Mouse (Mus musculus): ENCODE data around the gene Frmd4a. TPM values are rescaled to one million over a fixed set of nuclear protein-coding genes. Genes with fewer than 3 reads are reported as not detected.
"Not testable (repeated sequence)": the region's sequence is repeated elsewhere in the genome, so short reads cannot be mapped to it uniquely, and the experiment has no call there.

Gene Frmd4a
- polyA plus RNA-seq, 1 experiment from 2014 or later: 13.7 TPM

GRCm38 (mm10) chr2:4552486-4552885 lies 535.0 kb downstream of the Frmd4a start:
- WGBS: 84% methylated on average over 4 of the region's 4 CpGs
- Histone ChIP-seq H3K27me3 (replicated peaks; ENCODE audit: control insufficient read depth, insufficient read depth, low read length) (no peaks in the 10 kb centered on the region), H3K36me3 (ENCODE audit: control insufficient read depth, insufficient read depth, low read length) (no peaks in the 10 kb centered on the region), H3K4me3 (ENCODE audit: low read length) (no peak overlapping the region), H3K9me3 (ENCODE audit: control insufficient read depth, low read length) (no peaks in the 10 kb centered on the region), H3K4me2 (ENCODE audit: low read depth, low read length) (no peak overlapping the region), H3K27ac (ENCODE audit: low read length) (no peak overlapping the region), H3K4me1 (ENCODE audit: control insufficient read depth, insufficient read depth, low read length) (peaks cover 23% of the 10 kb centered on the region), H3K9ac (ENCODE audit: low read depth, low read length) (no peak overlapping the region)
- ATAC-seq: no peak

- Histone ChIP-seq H3K27ac (ENCODE audit: low read length) (peak overlapping the region; percentile 27), H3K9me3 (ENCODE audit: control insufficient read depth, low read length) (no peaks in the 10 kb centered on the region)
These were observed 537.7 kb downstream of the Frmd4a start for GRCm38 (mm10) chr2:4555221-4555631.

GRCm38 (mm10) chr2:4556188-4556587 lies 538.7 kb downstream of the Frmd4a start:
- H3K4me1 ChIP-seq (ENCODE audit: control insufficient read depth, insufficient read depth, low read length): peaks cover 37% of the 10 kb centered on the region
- H3K36me3 ChIP-seq (ENCODE audit: control insufficient read depth, insufficient read depth, low read length): no peaks in the 10 kb centered on the region
- no peak for ATAC-seq
- no peak overlapping the region for H3K4me2 ChIP-seq (ENCODE audit: low read depth, low read length)
- H3K9ac ChIP-seq (ENCODE audit: low read depth, low read length): no peak overlapping the region
- no peak overlapping the region for H3K4me3 ChIP-seq (ENCODE audit: low read length)
- H3K27me3 ChIP-seq (replicated peaks; ENCODE audit: control insufficient read depth, insufficient read depth, low read length): no peaks in the 10 kb centered on the region
- peak overlapping the region; percentile 95; the same call in 1 of the 2 replicates for H3K27ac ChIP-seq (ENCODE audit: low read length)
- H3K9me3 ChIP-seq (ENCODE audit: control insufficient read depth, low read length): no peaks in the 10 kb centered on the region
- 70% methylated on average over 10 of the region's 10 CpGs for WGBS

More at GRCm38 (mm10) chr2:4555221-4555631, 537.7 kb downstream of the Frmd4a start:
- Histone ChIP-seq H3K9ac (ENCODE audit: low read depth, low read length) (no peak overlapping the region), H3K4me1 (ENCODE audit: control insufficient read depth, insufficient read depth, low read length) (peaks cover 37% of the 10 kb centered on the region), H3K4me2 (ENCODE audit: low read depth, low read length) (no peak overlapping the region), H3K4me3 (ENCODE audit: low read length) (no peak overlapping the region), H3K27me3 (replicated peaks; ENCODE audit: control insufficient read depth, insufficient read depth, low read length) (no peaks in the 10 kb centered on the region), H3K36me3 (ENCODE audit: control insufficient read depth, insufficient read depth, low read length) (no peaks in the 10 kb centered on the region)
- 46% methylated on average over 7 of the region's 7 CpGs for WGBS
- ATAC-seq: no peak

GRCm38 (mm10) chr2:4557028-4557427 lies 539.5 kb downstream of the Frmd4a start:
- Histone ChIP-seq H3K9ac (ENCODE audit: low read depth, low read length) (no peak overlapping the region), H3K4me3 (ENCODE audit: low read length) (no peak overlapping the region), H3K9me3 (ENCODE audit: control insufficient read depth, low read length) (no peaks in the 10 kb centered on the region), H3K27ac (ENCODE audit: low read length) (peak overlapping the region; percentile 95), H3K4me2 (ENCODE audit: low read depth, low read length) (no peak overlapping the region), H3K36me3 (ENCODE audit: control insufficient read depth, insufficient read depth, low read length) (no peaks in the 10 kb centered on the region), H3K27me3 (replicated peaks; ENCODE audit: control insufficient read depth, insufficient read depth, low read length) (no peaks in the 10 kb centered on the region), H3K4me1 (ENCODE audit: control insufficient read depth, insufficient read depth, low read length) (peaks cover 43% of the 10 kb centered on the region)
- no peak for ATAC-seq
- WGBS: 35% methylated on average over 4 of the region's 4 CpGs

- 24% methylated on average over 4 of the region's 4 CpGs for WGBS
- H3K9ac ChIP-seq (ENCODE audit: low read depth, low read length): no peak overlapping the region
- H3K27me3 ChIP-seq (replicated peaks; ENCODE audit: control insufficient read depth, insufficient read depth, low read length): no peaks in the 10 kb centered on the region
- no peaks in the 10 kb centered on the region for H3K9me3 ChIP-seq (ENCODE audit: control insufficient read depth, low read length)
- H3K36me3 ChIP-seq (ENCODE audit: control insufficient read depth, insufficient read depth, low read length): no peaks in the 10 kb centered on the region
- H3K27ac ChIP-seq (ENCODE audit: low read length): peak overlapping the region; percentile 95
- H3K4me2 ChIP-seq (ENCODE audit: low read depth, low read length): no peak overlapping the region
- peaks cover 43% of the 10 kb centered on the region for H3K4me1 ChIP-seq (ENCODE audit: control insufficient read depth, insufficient read depth, low read length)
- no peak overlapping the region for H3K4me3 ChIP-seq (ENCODE audit: low read length)
- ATAC-seq: peak; percentile 19; the same call in 1 of the 2 replicates
These were observed 539.9 kb downstream of the Frmd4a start for GRCm38 (mm10) chr2:4557466-4557865.

- no peaks in the 10 kb centered on the region for H3K27me3 ChIP-seq (replicated peaks; ENCODE audit: control insufficient read depth, insufficient read depth, low read length)
- H3K27ac ChIP-seq (ENCODE audit: low read length): peak overlapping the region; percentile 95
- ATAC-seq: no peak
- H3K9me3 ChIP-seq (ENCODE audit: control insufficient read depth, low read length): no peaks in the 10 kb centered on the region
- H3K4me2 ChIP-seq (ENCODE audit: low read depth, low read length): peak overlapping the region; percentile 72
- H3K4me3 ChIP-seq (ENCODE audit: low read length): peak overlapping the region; percentile 57
- H3K4me1 ChIP-seq (ENCODE audit: control insufficient read depth, insufficient read depth, low read length): peaks cover 45% of the 10 kb centered on the region
- H3K9ac ChIP-seq (ENCODE audit: low read depth, low read length): peak overlapping the region; percentile 64
- H3K36me3 ChIP-seq (ENCODE audit: control insufficient read depth, insufficient read depth, low read length): no peaks in the 10 kb centered on the region
- WGBS: 23% methylated on average over 8 of the region's 8 CpGs
These were observed 541.2 kb downstream of the Frmd4a start for GRCm38 (mm10) chr2:4558651-4559203.

- Histone ChIP-seq H3K27ac (ENCODE audit: low read length) (peak overlapping the region; percentile 95), H3K9me3 (ENCODE audit: control insufficient read depth, low read length) (no peaks in the 10 kb centered on the region), H3K9ac (ENCODE audit: low read depth, low read length) (peak overlapping the region; percentile 64), H3K36me3 (ENCODE audit: control insufficient read depth, insufficient read depth, low read length) (no peaks in the 10 kb centered on the region), H3K4me3 (ENCODE audit: low read length) (peak overlapping the region; percentile 57), H3K4me2 (ENCODE audit: low read depth, low read length) (peak overlapping the region; percentile 72), H3K4me1 (ENCODE audit: control insufficient read depth, insufficient read depth, low read length) (peaks cover 45% of the 10 kb centered on the region), H3K27me3 (replicated peaks; ENCODE audit: control insufficient read depth, insufficient read depth, low read length) (no peaks in the 10 kb centered on the region)
- under 1% methylated on average over 27 of the region's 27 CpGs for WGBS
- ATAC-seq: peak; percentile 87
These were observed 541.8 kb downstream of the Frmd4a start for GRCm38 (mm10) chr2:4559211-4559882.

GRCm38 (mm10) chr2:4559883-4560247 lies 542.3 kb downstream of the Frmd4a start:
- ATAC-seq: peak; percentile 61
- Histone ChIP-seq H3K4me1 (ENCODE audit: control insufficient read depth, insufficient read depth, low read length) (peaks cover 45% of the 10 kb centered on the region), H3K4me2 (ENCODE audit: low read depth, low read length) (peak overlapping the region; percentile 72), H3K36me3 (ENCODE audit: control insufficient read depth, insufficient read depth, low read length) (no peaks in the 10 kb centered on the region), H3K27ac (ENCODE audit: low read length) (peak overlapping the region; percentile 95), H3K9ac (ENCODE audit: low read depth, low read length) (peak overlapping the region; percentile 64), H3K27me3 (replicated peaks; ENCODE audit: control insufficient read depth, insufficient read depth, low read length) (no peaks in the 10 kb centered on the region), H3K4me3 (ENCODE audit: low read length) (peak overlapping the region; percentile 57), H3K9me3 (ENCODE audit: control insufficient read depth, low read length) (no peaks in the 10 kb centered on the region)
- WGBS: 1% methylated on average over 8 of the region's 8 CpGs

- Histone ChIP-seq H3K4me1 (ENCODE audit: control insufficient read depth, insufficient read depth, low read length) (peaks cover 45% of the 10 kb centered on the region), H3K4me2 (ENCODE audit: low read depth, low read length) (peak overlapping the region; percentile 72), H3K9ac (ENCODE audit: low read depth, low read length) (peak overlapping the region; percentile 64), H3K4me3 (ENCODE audit: low read length) (peak overlapping the region; percentile 57)
- not testable (repeated sequence) for H3K27ac ChIP-seq (ENCODE audit: low read length); H3K27me3 ChIP-seq (replicated peaks; ENCODE audit: control insufficient read depth, insufficient read depth, low read length); H3K9me3 ChIP-seq (ENCODE audit: control insufficient read depth, low read length); H3K36me3 ChIP-seq (ENCODE audit: control insufficient read depth, insufficient read depth, low read length); ATAC-seq
- WGBS: 16% methylated on average over 2 of the region's 2 CpGs
These were observed 543.0 kb downstream of the Frmd4a start for GRCm38 (mm10) chr2:4560516-4560915.

Data from intestine, embryonic 16.5 days (tissue).